Mouse (Mus musculus) liver, embryonic 16.5 days (tissue): ENCODE measurements around the gene Gys1. TPM values are rescaled to one million over a fixed set of nuclear protein-coding genes. Genes with fewer than 3 reads are reported as not detected.
A peak's percentile ranks its signal among the peaks of the same experiment; 100 is the strongest.
"Not testable (repeated sequence)": the region's sequence is repeated elsewhere in the genome, so short reads cannot be mapped to it uniquely, and the experiment has no call there.

Experiments
- ATAC-seq: fragments of 200-750 bp; cut with Nextera tagmentation; 2 replicates; pipeline ENCODE4 v1.8.0; 2017; ENCODE audit warnings: low read depth, mild to moderate bottlenecking, moderate number of reproducible peaks, moderate library complexity
- H3K27ac ChIP-seq: fragments of 300-500 bp; sonication (generic); 2 replicates; pipeline ENCODE4 v1.5.1; 2014; ENCODE audit warnings: mild to moderate bottlenecking, low read length
- H3K27me3 ChIP-seq: fragments of 300-500 bp; sonication (generic); 2 replicates; pipeline ENCODE4 v1.6.1; 2014; ENCODE audit warnings: low read depth, low read length, mixed read lengths; ENCODE audit not compliant: control insufficient read depth, insufficient read depth
- H3K36me3 ChIP-seq: fragments of 300-500 bp; sonication (generic); 2 replicates; pipeline ENCODE4 v1.6.1; 2014; ENCODE audit warnings: mild to moderate bottlenecking; ENCODE audit not compliant: control insufficient read depth, insufficient read depth
- H3K4me1 ChIP-seq: fragments of 300-500 bp; sonication (generic); 2 replicates; pipeline ENCODE4 v1.6.1; 2014; ENCODE audit warnings: low read depth, low read length, mixed read lengths; ENCODE audit not compliant: control insufficient read depth
- H3K4me2 ChIP-seq: fragments of 300-500 bp; sonication (generic); 2 replicates; pipeline ENCODE4 v1.6.1; 2014; ENCODE audit warnings: low read depth, low read length, mixed read lengths
- H3K4me3 ChIP-seq: fragments of 300-500 bp; sonication (generic); 2 replicates; pipeline ENCODE4 v1.5.1; 2014; ENCODE audit warnings: low read depth, mild to moderate bottlenecking, low read length
- H3K9ac ChIP-seq: fragments of 300-500 bp; sonication (generic); 2 replicates; pipeline ENCODE4 v1.6.1; 2014; ENCODE audit warnings: low read depth, low read length
- H3K9me3 ChIP-seq: fragments of 300-500 bp; sonication (generic); replicated peaks from 2 replicates; pipeline ENCODE4 v1.6.1; 2016; ENCODE audit warnings: low read length; ENCODE audit not compliant: control insufficient read depth
- WGBS: fragments of 180-500 bp; shearing (Covaris S2); extraction: QIAGEN DNeasy Blood & Tissue Kit; methylation state at CpG from one replicate; pipeline ENCODE4 v1.1.7; 2014; ENCODE audit not compliant: insufficient replicate concordance; 5-methylcytosine and 5-hydroxymethylcytosine counted together
- polyA plus RNA-seq: library from polyadenylated mRNA; unstranded; fragments of >200 nt; fragmentation: Nextera tagmentation; extraction: Ambion mirVana; gene quantifications from 2 replicates; pipeline ENCODE4 v1.2.1, GENCODE M21; 2015

Gys1 gene
- polyA plus RNA-seq, 1 experiment from 2014 or later, result 8.9 TPM

DNA sequence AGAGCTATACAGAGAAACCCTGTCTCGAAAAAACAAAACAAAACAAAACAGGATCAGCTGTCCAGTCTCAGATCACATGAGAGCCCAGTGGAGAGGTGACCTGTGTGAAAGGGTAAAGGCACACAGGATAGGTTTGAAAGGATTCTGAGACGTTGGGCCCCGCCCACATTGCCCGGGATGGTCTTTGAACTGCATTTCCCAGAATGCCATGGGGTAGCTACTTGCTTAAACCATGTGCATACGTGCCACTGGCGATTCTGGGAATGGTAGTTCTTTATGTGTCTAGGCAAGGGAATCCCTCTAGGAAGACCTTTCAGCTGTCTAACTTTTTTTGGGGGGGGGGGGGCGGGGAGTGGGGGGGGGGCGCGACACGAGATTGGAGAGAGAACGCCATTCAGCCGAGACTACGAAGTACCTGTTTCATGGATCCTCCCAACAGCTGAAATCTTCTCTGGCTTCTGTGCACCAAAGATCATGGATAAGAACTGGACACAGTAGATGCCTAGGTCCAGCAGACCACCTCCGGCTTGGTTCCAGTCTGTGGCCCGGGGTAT, 46.8 kb downstream of the Gys1 start, which contains the start of gene Tulp2:
Gene Tulp2, plus strand, starts transcription at position 504 of the 554 bp plus-strand sequence.
- Histone ChIP-seq H3K4me1 (peaks cover 12% of the 10 kb centered on the region), H3K27ac (no peak within 1 kb of the TSS), H3K4me2 (no peak within 1 kb of the TSS), H3K36me3 (no peaks in the 10 kb centered on the region), H3K27me3 (no peaks in the 10 kb centered on the region), H3K9ac (no peak within 1 kb of the TSS), H3K4me3 (no peak within 1 kb of the TSS), H3K9me3 (no peaks in the 10 kb centered on the region)
- 40% methylated on average over 15 of the region's 15 CpGs for WGBS
- ATAC-seq, result peak; percentile 79

GRCm38 (mm10) chr7:45482166-45482565, 47.5 kb downstream of the Gys1 start:
- Histone ChIP-seq H3K4me2 (no peak overlapping the region), H3K4me1 (peaks cover 17% of the 10 kb centered on the region), H3K27me3 (no peaks in the 10 kb centered on the region), H3K4me3 (no peak overlapping the region), H3K27ac (no peak overlapping the region), H3K9me3 (no peaks in the 10 kb centered on the region), H3K36me3 (no peaks in the 10 kb centered on the region), H3K9ac (no peak overlapping the region)
- 31% methylated on average over 1 of the region's 1 CpGs for WGBS
- no peak for ATAC-seq

DNA sequence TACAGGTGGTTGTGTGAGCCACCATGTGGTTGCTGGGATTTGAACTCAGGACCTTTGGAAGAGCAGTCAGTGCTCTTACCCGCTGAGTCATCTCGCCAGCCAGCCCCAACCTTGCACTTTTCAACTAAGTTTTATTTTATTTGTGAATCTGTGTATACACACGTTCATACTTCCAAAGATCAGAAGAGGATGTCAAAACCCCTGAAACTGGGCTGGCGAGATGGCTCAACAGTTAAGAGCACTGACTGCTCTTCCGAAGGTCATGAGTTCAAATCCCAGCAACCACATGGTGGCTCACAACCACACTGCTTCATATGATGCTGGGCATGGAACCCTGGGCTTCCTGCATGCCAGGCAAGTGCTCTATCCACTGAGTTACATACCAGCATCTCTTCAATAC, 50.3 kb downstream of the Gys1 start:
- H3K27ac ChIP-seq, H3K4me3 ChIP-seq, H3K9ac ChIP-seq, H3K4me2 ChIP-seq, H3K27me3 ChIP-seq, H3K9me3 ChIP-seq, ATAC-seq, H3K36me3 ChIP-seq: not testable (repeated sequence)
- WGBS, result 76% methylated on average over 5 of the region's 5 CpGs
- peaks cover 33% of the 10 kb centered on the region for H3K4me1 ChIP-seq

GRCm38 (mm10) chr7:45486158-45486557, 51.5 kb downstream of the Gys1 start:
- Histone ChIP-seq H3K36me3 (no peaks in the 10 kb centered on the region), H3K27me3 (no peaks in the 10 kb centered on the region), H3K27ac (no peak overlapping the region), H3K4me2 (no peak overlapping the region), H3K4me3 (no peak overlapping the region), H3K4me1 (peaks cover 44% of the 10 kb centered on the region), H3K9ac (no peak overlapping the region), H3K9me3 (no peaks in the 10 kb centered on the region)
- 27% methylated on average over 7 of the region's 7 CpGs for WGBS
- no peak for ATAC-seq

DNA sequence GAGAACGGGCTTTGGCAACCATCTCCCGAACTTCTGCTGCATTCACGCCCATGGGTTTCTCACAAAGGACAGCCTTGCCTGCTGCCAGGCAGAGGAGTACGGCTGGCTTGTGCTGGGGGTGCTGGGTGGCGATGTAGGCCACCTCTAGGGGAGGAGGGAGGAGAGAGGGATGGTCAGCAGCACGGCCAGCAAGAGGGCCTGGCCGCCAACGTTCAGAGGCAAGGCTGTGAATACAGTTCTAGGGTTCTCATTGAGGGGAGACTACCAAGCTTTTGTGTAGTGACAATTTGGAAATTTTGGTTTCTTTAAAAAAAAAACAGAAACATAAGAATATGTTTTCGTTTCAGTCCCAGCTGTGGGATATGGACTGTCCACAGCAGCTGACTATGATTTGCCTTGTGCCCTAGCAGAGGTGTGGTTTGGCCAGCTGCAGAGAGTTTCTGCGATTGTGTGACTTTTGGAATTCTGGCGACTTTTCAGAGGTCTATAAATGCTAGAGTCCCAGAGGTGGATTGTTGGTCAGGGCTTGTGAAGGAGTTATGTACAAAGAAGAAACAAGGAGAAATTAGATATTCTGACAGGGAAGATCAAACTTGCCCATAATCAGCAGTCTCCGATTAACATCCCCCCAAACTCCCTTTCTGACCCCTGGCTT, 52.2 kb downstream of the Gys1 start, which contains the start of gene Gm45808:
Gene Gm45808, minus strand, starts transcription at position 51 of the 655 bp plus-strand sequence.
- no peak within 1 kb of the TSS for H3K9ac ChIP-seq
- peaks cover 48% of the 10 kb centered on the region for H3K4me1 ChIP-seq
- H3K36me3 ChIP-seq, result no peaks in the 10 kb centered on the region
- no peak within 1 kb of the TSS for H3K4me2 ChIP-seq
- 76% methylated on average over 12 of the region's 12 CpGs for WGBS
- H3K27me3 ChIP-seq, result no peaks in the 10 kb centered on the region
- no peaks in the 10 kb centered on the region for H3K9me3 ChIP-seq
- no peak within 1 kb of the TSS for H3K4me3 ChIP-seq
- no peak for ATAC-seq
- no peak within 1 kb of the TSS for H3K27ac ChIP-seq

DNA sequence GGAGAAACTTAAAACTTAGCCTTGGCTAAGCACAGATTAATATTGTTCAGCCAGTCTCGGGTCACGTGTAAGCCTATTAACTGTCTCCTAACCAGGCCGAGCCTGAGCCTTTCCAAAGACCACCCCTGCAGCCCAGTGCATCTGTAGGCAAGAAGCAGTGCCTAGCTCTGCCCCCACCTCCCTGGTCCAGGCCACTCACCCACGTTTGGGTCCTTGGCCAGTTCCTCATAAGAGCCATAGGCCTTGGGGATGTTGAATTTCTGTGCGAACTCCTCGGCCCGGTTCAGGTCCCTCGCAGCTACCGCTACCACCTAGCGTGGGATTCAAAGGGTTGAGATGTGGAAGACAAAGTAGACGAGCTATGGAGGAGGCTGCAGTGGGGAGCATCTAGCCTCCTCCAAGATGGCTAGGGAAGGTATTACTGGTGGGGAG, 53.2 kb downstream of the Gys1 start:
- no peak for ATAC-seq
- H3K27me3 ChIP-seq, result no peaks in the 10 kb centered on the region
- H3K4me3 ChIP-seq, result peak overlapping the region; percentile 63
- peaks cover 48% of the 10 kb centered on the region for H3K4me1 ChIP-seq
- peaks cover 5% of the 10 kb centered on the region; the same call in 1 of the 2 replicates for H3K36me3 ChIP-seq
- H3K27ac ChIP-seq, result no peak overlapping the region
- H3K9ac ChIP-seq, result peak overlapping the region; percentile 58
- WGBS, result 52% methylated on average over 11 of the region's 11 CpGs
- H3K4me2 ChIP-seq, result peak overlapping the region; percentile 36
- no peaks in the 10 kb centered on the region for H3K9me3 ChIP-seq

DNA sequence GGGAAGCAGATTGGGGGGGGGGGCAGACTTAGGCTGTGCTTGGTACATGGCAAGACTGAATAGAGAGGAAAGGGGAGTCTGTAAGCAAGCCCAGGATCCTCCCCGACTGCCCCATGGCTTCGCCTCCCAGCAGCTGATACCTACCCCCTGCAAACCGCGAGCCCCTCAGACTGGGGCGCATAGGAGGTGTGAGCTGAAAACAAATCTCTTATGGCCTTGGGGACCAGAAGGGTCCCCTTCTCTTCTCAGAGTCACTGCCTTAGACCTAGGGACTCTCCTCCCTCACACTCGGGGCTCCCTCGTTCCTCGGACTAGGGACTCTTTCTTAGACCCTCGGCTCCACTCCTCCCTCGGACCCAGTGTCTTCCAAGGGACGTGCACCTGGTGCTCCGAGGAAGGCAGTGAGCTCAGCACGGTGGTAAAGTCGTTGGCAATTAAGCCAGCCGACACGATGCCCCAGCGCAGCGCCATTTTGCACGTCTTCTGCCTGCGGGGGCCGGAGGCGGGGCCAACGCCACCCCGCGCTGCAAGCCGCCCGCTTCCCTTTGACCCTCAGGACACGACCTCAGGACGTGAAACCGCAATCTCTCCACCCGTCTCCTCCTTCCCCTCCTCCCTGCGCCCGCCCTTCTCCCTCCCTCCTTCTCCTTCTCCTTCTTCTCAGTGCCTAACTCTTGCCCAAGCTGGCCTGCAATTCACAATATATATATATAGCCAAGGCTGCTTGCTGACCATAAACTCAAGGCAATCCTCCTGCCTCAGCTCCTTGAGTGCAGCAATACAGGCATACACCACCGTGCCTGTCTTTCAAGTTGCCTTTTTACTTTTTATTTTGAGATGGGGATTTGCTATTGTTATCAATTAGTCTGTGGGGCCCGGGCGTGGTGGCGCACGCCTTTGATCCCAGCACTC, 53.9 kb downstream of the Gys1 start, which contains the start of gene Dhdh:
Gene Dhdh, minus strand, starts transcription at position 513 of the 912 bp plus-strand sequence.
- WGBS, result 5% methylated on average over 38 of the region's 38 CpGs
- Histone ChIP-seq H3K4me3 (peak within 1 kb of the TSS; percentile 63), H3K4me1 (peaks cover 48% of the 10 kb centered on the region), H3K27ac (peak within 1 kb of the TSS; percentile 69), H3K27me3 (no peaks in the 10 kb centered on the region), H3K9me3 (no peaks in the 10 kb centered on the region), H3K4me2 (peak within 1 kb of the TSS; percentile 36), H3K9ac (peak within 1 kb of the TSS; percentile 58), H3K36me3 (peaks cover 11% of the 10 kb centered on the region)
- ATAC-seq, result peak; percentile 61

DNA sequence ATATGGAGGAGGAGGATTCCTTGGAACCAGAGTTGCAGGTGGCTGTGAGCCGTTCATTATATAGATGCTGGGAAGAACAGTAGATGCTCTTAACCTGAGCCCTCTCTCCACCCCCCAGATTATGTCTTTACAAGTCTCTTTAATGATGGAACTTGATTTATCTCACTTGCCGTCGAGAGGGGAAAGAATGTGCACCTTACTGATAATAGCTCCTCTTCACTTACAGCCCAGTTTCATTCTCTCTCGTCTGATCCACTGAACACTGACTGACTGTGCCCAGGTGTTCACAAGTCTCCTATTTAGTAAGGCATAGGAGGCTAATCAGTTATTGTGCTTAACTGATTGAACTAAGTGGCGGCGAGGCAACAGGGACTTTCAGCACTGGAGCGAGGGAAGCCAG, 54.9 kb downstream of the Gys1 start:
- Histone ChIP-seq H3K4me1 (peaks cover 48% of the 10 kb centered on the region), H3K27ac (0 out of 2 replicates have a peak overlapping the region, but pooled peaks have one; percentile 15), H3K9me3 (no peaks in the 10 kb centered on the region), H3K36me3 (peaks cover 22% of the 10 kb centered on the region), H3K27me3 (no peaks in the 10 kb centered on the region), H3K4me2 (peak overlapping the region; percentile 15; the same call in 1 of the 2 replicates), H3K9ac (0 out of 2 replicates have a peak overlapping the region, but pooled peaks have one; percentile 6), H3K4me3 (no peak overlapping the region)
- WGBS, result 31% methylated on average over 7 of the region's 7 CpGs
- ATAC-seq, result no peak
